22 mouse cellular contexts compared by ENCODE assay signal in the genomic region with DNA sequence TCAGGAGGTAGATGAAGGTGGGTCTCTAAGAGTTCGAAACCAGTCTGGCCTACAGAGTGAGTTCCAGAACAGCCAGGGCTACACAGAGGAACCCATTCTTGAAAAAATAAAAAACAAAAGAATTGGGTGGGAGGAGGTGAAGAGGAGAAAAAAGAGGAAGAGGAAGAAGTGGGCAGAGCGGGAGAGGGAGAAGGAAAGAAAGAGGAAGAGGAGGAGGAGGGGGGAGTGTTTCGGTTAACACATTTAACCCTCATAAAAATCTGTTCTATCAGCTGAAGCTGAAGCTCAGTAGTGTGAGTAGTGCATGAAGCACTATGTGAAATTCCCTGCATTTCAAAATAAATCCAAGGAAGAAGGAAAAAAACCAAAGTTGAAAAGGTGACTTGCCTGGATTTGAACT. TPM values are rescaled to one million over a fixed set of nuclear protein-coding genes. Genes with fewer than 3 reads are reported as not detected.
A peak's percentile ranks its signal among the peaks of the same experiment; 100 is the strongest.
DNase-seq lines count a peak whose midpoint lies in the region; ATAC-seq and TF ChIP-seq lines count a peak whose summit lies in the region.
"Had no signal": no experiment of that assay in that cellular context is flagged by ENCODE, and none has a peak within 500 bp of the region (broad histone marks: within the 10 kb centered on the region; RNA-seq: fewer than 3 reads in every experiment).

No protein-coding gene starts in this region.

- peak; percentile 43 for DNase-seq in MEL-GATA-1-ER (ENCODE audit: extremely low read depth, low read depth)
- DNase-seq in forebrain, embryonic 14.5 days (ENCODE audit: low spot score): no peak
- no peak for DNase-seq in heart, postnatal 25 days (ENCODE audit: low spot score)
- DNase-seq: adrenal gland, adult 2 months; adrenal gland, postnatal 10 days; adrenal gland, postnatal 25 days; cerebellum, adult 11 months; cerebellum, adult 18-20 months; cerebellum, adult 8-10 months; cerebellum, adult 9-11 months; cerebellum, postnatal 14 days; cerebellum, postnatal 36 days had no signal

- no peak overlapping the region for H3K9ac ChIP-seq in forebrain, embryonic 14.5 days (ENCODE audit: low read length)
- H3K9ac ChIP-seq in intestine, postnatal 0 days (ENCODE audit: low read depth, low read length): no peak overlapping the region
- H3K9ac ChIP-seq in forebrain, embryonic 15.5 days (replicated peaks): no peak overlapping the region
- H3K9ac ChIP-seq: embryonic facial prominence, embryonic 12.5 days; forebrain, embryonic 12.5 days had no signal

- H3K9me3 ChIP-seq in forebrain, embryonic 14.5 days (replicated peaks; ENCODE audit: control insufficient read depth, low read length): no peaks in the 10 kb centered on the region
- no peaks in the 10 kb centered on the region for H3K9me3 ChIP-seq in intestine, postnatal 0 days (ENCODE audit: control insufficient read depth)
- H3K9me3 ChIP-seq in forebrain, embryonic 15.5 days: no peaks in the 10 kb centered on the region
- H3K9me3 ChIP-seq: embryonic facial prominence, embryonic 10.5 days; embryonic facial prominence, embryonic 12.5 days; forebrain, embryonic 10.5 days; forebrain, embryonic 12.5 days had no signal

- H3K4me3 ChIP-seq in forebrain, embryonic 14.5 days (ENCODE audit: low read depth, low read length): no peak overlapping the region
- H3K4me3 ChIP-seq in intestine, postnatal 0 days (ENCODE audit: low read depth, low read length): no peak overlapping the region
- H3K4me3 ChIP-seq in forebrain, embryonic 15.5 days: no peak overlapping the region
- H3K4me3 ChIP-seq: embryonic facial prominence, embryonic 10.5 days; embryonic facial prominence, embryonic 12.5 days; erythroblast, embryonic 14.5 days; forebrain, embryonic 10.5 days; forebrain, embryonic 12.5 days had no signal

- H3K36me3 ChIP-seq in forebrain, embryonic 14.5 days (ENCODE audit: control insufficient read depth, insufficient read depth, low read length): no peaks in the 10 kb centered on the region
- no peaks in the 10 kb centered on the region for H3K36me3 ChIP-seq in intestine, postnatal 0 days (ENCODE audit: control insufficient read depth, insufficient read depth)
- H3K36me3 ChIP-seq in forebrain, embryonic 15.5 days: no peaks in the 10 kb centered on the region
- H3K36me3 ChIP-seq: embryonic facial prominence, embryonic 10.5 days; embryonic facial prominence, embryonic 12.5 days; forebrain, embryonic 10.5 days; forebrain, embryonic 12.5 days had no signal

- no peak overlapping the region for H3K4me2 ChIP-seq in forebrain, embryonic 14.5 days (ENCODE audit: low read length)
- H3K4me2 ChIP-seq in intestine, postnatal 0 days (replicated peaks; ENCODE audit: low read depth): no peak overlapping the region
- no peak overlapping the region for H3K4me2 ChIP-seq in forebrain, embryonic 15.5 days (replicated peaks)
- H3K4me2 ChIP-seq: embryonic facial prominence, embryonic 12.5 days; forebrain, embryonic 12.5 days had no signal

- peak; percentile 94 for ATAC-seq in granulocyte monocyte progenitor cell, adult 5-6 weeks (replicated peaks; ENCODE audit: poor library complexity, severe bottlenecking)
- ATAC-seq in megakaryocyte, adult 5-6 weeks (ENCODE audit: poor library complexity, severe bottlenecking): peak; percentile 85
- no peak for ATAC-seq in forebrain, embryonic 14.5 days
- ATAC-seq in intestine, postnatal 0 days: no peak
- ATAC-seq in forebrain, embryonic 15.5 days (replicated peaks): no peak
- ATAC-seq: forebrain, embryonic 16.5 days had no signal

- no peaks in the 10 kb centered on the region for H3K27me3 ChIP-seq in forebrain, embryonic 14.5 days (replicated peaks; ENCODE audit: control insufficient read depth, insufficient read depth, low read length)
- H3K27me3 ChIP-seq in intestine, postnatal 0 days (replicated peaks; ENCODE audit: control insufficient read depth, insufficient read depth, low read length): no peaks in the 10 kb centered on the region
- no peaks in the 10 kb centered on the region for H3K27me3 ChIP-seq in forebrain, embryonic 15.5 days
- H3K27me3 ChIP-seq: embryonic facial prominence, embryonic 12.5 days; forebrain, embryonic 12.5 days had no signal

- intact Hi-C loops in heart, postnatal 25 days (cut with DNase I): no loop called here

- no peak overlapping the region for H3K27ac ChIP-seq in forebrain, embryonic 14.5 days (ENCODE audit: low read depth, low read length)
- H3K27ac ChIP-seq in intestine, postnatal 0 days (ENCODE audit: low read depth, low read length): no peak overlapping the region
- no peak overlapping the region for H3K27ac ChIP-seq in forebrain, embryonic 15.5 days (replicated peaks)
- H3K27ac ChIP-seq: embryonic facial prominence, embryonic 10.5 days; embryonic facial prominence, embryonic 12.5 days; forebrain, embryonic 10.5 days; forebrain, embryonic 12.5 days had no signal

- no peak for TF ChIP-seq CTCF in intestine, postnatal 0 days (IDR thresholded peaks at IDR 0.05; ENCODE audit: low read depth)

- H3K4me1 ChIP-seq in forebrain, embryonic 14.5 days (ENCODE audit: control insufficient read depth, insufficient read depth, low read length): no peaks in the 10 kb centered on the region
- H3K4me1 ChIP-seq in intestine, postnatal 0 days (replicated peaks; ENCODE audit: control insufficient read depth, insufficient read depth, low read length): 0 out of 2 replicates have a peak, but pooled peaks cover 3% of the 10 kb centered on the region
- H3K4me1 ChIP-seq in forebrain, embryonic 15.5 days: no peaks in the 10 kb centered on the region
- H3K4me1 ChIP-seq: embryonic facial prominence, embryonic 10.5 days; embryonic facial prominence, embryonic 12.5 days; forebrain, embryonic 10.5 days; forebrain, embryonic 12.5 days had no signal

- 97% methylated on average over 3 of the region's 3 CpGs for WGBS in forebrain, embryonic 14.5 days
- WGBS in intestine, postnatal 0 days: 95% methylated on average over 3 of the region's 3 CpGs
- WGBS in forebrain, embryonic 15.5 days: 94% methylated on average over 3 of the region's 3 CpGs

RNA-seq across cellular contexts. Expression of a gene that starts 24.7 kb away (rescaled TPM):
- 9.0 and 11.5 TPM in 2 replicates for total RNA-seq in granulocyte monocyte progenitor cell, adult 5-6 weeks (2014; fragmentation: Nextera tagmentation)
- total RNA-seq in granulocyte monocyte progenitor cell, adult 5-6 weeks (2017): 1.5 and 3.7 TPM in 2 replicates
- total RNA-seq in megakaryocyte, adult 5-6 weeks (2015): 9.8 and 11.6 TPM in 2 replicates
- total RNA-seq in megakaryocyte, adult 5-6 weeks (2017): 2.5 and 3.0 TPM in 2 replicates
- polyA plus RNA-seq in forebrain, embryonic 14.5 days (2014; fragmentation: Nextera tagmentation; extraction: Ambion mirVana): 8.4 and 11.3 TPM in 2 replicates
- total RNA-seq in heart, postnatal 25 days (2021): 10 to 100 TPM; 23.4 to 24.3 TPM
- 3.8 and 4.4 TPM in 2 replicates for polyA plus RNA-seq in intestine, postnatal 0 days (2015; fragmentation: Nextera tagmentation; extraction: Ambion mirVana)
- 25.4 and 27.0 TPM in 2 replicates for polyA plus RNA-seq in forebrain, embryonic 15.5 days (2015; fragmentation: Nextera tagmentation; extraction: Ambion mirVana)

Comparison
In these comparisons a context has a peak if more than half of its experiments do, and no peak if none do; other contexts are left out.
1. ATAC-seq: peak in granulocyte monocyte progenitor cell, adult 5-6 weeks (single experiment) and megakaryocyte, adult 5-6 weeks (single experiment); none in forebrain, embryonic 14.5 days (single experiment), intestine, postnatal 0 days (single experiment) and forebrain, embryonic 15.5 days (single experiment).